Mouse (Mus musculus): ENCODE measurements around the gene Map1b. TPM values are rescaled to one million over a fixed set of nuclear protein-coding genes. Genes with fewer than 3 reads are reported as not detected.

Gene Map1b
- polyA plus RNA-seq, 1 experiment from 2014 or later: 10.1 TPM

- TF ChIP-seq CTCF (IDR thresholded peaks at IDR 0.05): no peak
- in situ Hi-C loops (cut with MboI; ENCODE audit: low pct_unique_long_range_greater_than_20kb): no loop called here
- no peaks in the 10 kb centered on the region for H3K27me3 ChIP-seq
- DNase-seq (ENCODE audit: low read depth, low spot score): no peak
- no peak for ATAC-seq
- POLR2A ChIA-PET: interaction anchor here (0.7 kb wide), 1 partner anchor 22 kb away, joined by 3 read pairs; no protein-coding TSS in a partner anchor
- CTCF ChIA-PET: interaction anchor here (1.3 kb wide), 1 partner anchor 13 kb away, joined by 4 read pairs; the partner anchor contains the start of gene Map1b
These were observed 13.4 kb downstream of the Map1b start for GRCm38 (mm10) chr13:99502911-99503310.

- ATAC-seq (no peak), DNase-seq (ENCODE audit: low read depth, low spot score) (no peak)
- CTCF ChIA-PET: no interaction called here
These were observed 14.1 kb downstream of the Map1b start for GRCm38 (mm10) chr13:99502126-99502744.

GRCm38 (mm10) chr13:99501393-99501792 is 14.9 kb downstream of the Map1b start:
- in situ Hi-C loops (cut with MboI; ENCODE audit: low pct_unique_long_range_greater_than_20kb): no loop called here
- CTCF ChIA-PET: no interaction called here
- ATAC-seq (no peak), DNase-seq (ENCODE audit: low read depth, low spot score) (no peak)
- H3K27me3 ChIP-seq: no peaks in the 10 kb centered on the region
- TF ChIP-seq CTCF (IDR thresholded peaks at IDR 0.05): no peak
- POLR2A ChIA-PET: no interaction called here

More at GRCm38 (mm10) chr13:99502126-99502744, 14.1 kb downstream of the Map1b start:
- POLR2A ChIA-PET: interaction anchor here (0.7 kb wide), 1 partner anchor 21 kb away, joined by 3 read pairs; no protein-coding TSS in a partner anchor
- in situ Hi-C loops (cut with MboI; ENCODE audit: low pct_unique_long_range_greater_than_20kb): no loop called here
- no peaks in the 10 kb centered on the region for H3K27me3 ChIP-seq
- no peak for TF ChIP-seq CTCF (IDR thresholded peaks at IDR 0.05)

- ATAC-seq: no peak
- CTCF ChIA-PET: interaction anchor here (0.7 to 1.2 kb wide), 2 partner anchors 11 to 14 kb away, joined by 3 to 4 read pairs; no protein-coding TSS in a partner anchor
- no peak for DNase-seq (ENCODE audit: low read depth, low spot score)
- no peaks in the 10 kb centered on the region for H3K27me3 ChIP-seq
- no peak for TF ChIP-seq CTCF (IDR thresholded peaks at IDR 0.05)
- in situ Hi-C loops (cut with MboI; ENCODE audit: low pct_unique_long_range_greater_than_20kb): no loop called here
- POLR2A ChIA-PET: no interaction called here
These were observed 15.7 kb downstream of the Map1b start for GRCm38 (mm10) chr13:99500609-99501008.

- H3K27me3 ChIP-seq: no peaks in the 10 kb centered on the region
- no peak for ATAC-seq
- CTCF ChIA-PET: interaction anchor here (0.7 to 1.2 kb wide), 3 partner anchors 10 to 23 kb away, joined by 3 to 4 read pairs (median 3); no protein-coding TSS in a partner anchor
- POLR2A ChIA-PET: no interaction called here
- TF ChIP-seq CTCF (IDR thresholded peaks at IDR 0.05): no peak
- in situ Hi-C loops (cut with MboI; ENCODE audit: low pct_unique_long_range_greater_than_20kb): no loop called here
- no peak for DNase-seq (ENCODE audit: low read depth, low spot score)
These were observed 16.6 kb downstream of the Map1b start for GRCm38 (mm10) chr13:99499764-99500163.

- no peak for DNase-seq (ENCODE audit: low read depth, low spot score)
- in situ Hi-C loops (cut with MboI; ENCODE audit: low pct_unique_long_range_greater_than_20kb): no loop called here
- H3K27me3 ChIP-seq: no peaks in the 10 kb centered on the region
- ChIA-PET POLR2A (no interaction called here), CTCF (no interaction called here)
- TF ChIP-seq CTCF (IDR thresholded peaks at IDR 0.05): peak; percentile 55
- no peak for ATAC-seq
These were observed 20.2 kb downstream of the Map1b start for GRCm38 (mm10) chr13:99496106-99496505.

- ATAC-seq (no peak), DNase-seq (ENCODE audit: low read depth, low spot score) (no peak)
- no peak for TF ChIP-seq CTCF (IDR thresholded peaks at IDR 0.05)
- POLR2A ChIA-PET: interaction anchor here (0.6 kb wide), 1 partner anchor 352 kb away, joined by 3 read pairs; no protein-coding TSS in a partner anchor
- H3K27me3 ChIP-seq: no peaks in the 10 kb centered on the region
- in situ Hi-C loops (cut with MboI; ENCODE audit: low pct_unique_long_range_greater_than_20kb): no loop called here
- CTCF ChIA-PET: interaction anchor here (1.1 kb wide), 1 partner anchor 119 kb away, joined by 3 read pairs; no protein-coding TSS in a partner anchor
These were observed 21.9 kb downstream of the Map1b start for GRCm38 (mm10) chr13:99494416-99494815.

- in situ Hi-C loops (cut with MboI; ENCODE audit: low pct_unique_long_range_greater_than_20kb): no loop called here
- ATAC-seq (no peak), DNase-seq (ENCODE audit: low read depth, low spot score) (no peak)
- TF ChIP-seq CTCF (IDR thresholded peaks at IDR 0.05): no peak
- ChIA-PET POLR2A (interaction anchor here (0.6 kb wide), 1 partner anchor 353 kb away, joined by 3 read pairs; no protein-coding TSS in a partner anchor), CTCF (interaction anchor here (1.1 kb wide), 1 partner anchor 118 kb away, joined by 3 read pairs; no protein-coding TSS in a partner anchor)
- H3K27me3 ChIP-seq: no peaks in the 10 kb centered on the region
These were observed 22.9 kb downstream of the Map1b start for GRCm38 (mm10) chr13:99493304-99493904.

GRCm38 (mm10) chr13:99492619-99493303 is 23.6 kb downstream of the Map1b start:
- ATAC-seq (no peak), DNase-seq (ENCODE audit: low read depth, low spot score) (no peak)
- ChIA-PET POLR2A (no interaction called here), CTCF (no interaction called here)
- no peak for TF ChIP-seq CTCF (IDR thresholded peaks at IDR 0.05)
- H3K27me3 ChIP-seq: no peaks in the 10 kb centered on the region
- in situ Hi-C loops (cut with MboI; ENCODE audit: low pct_unique_long_range_greater_than_20kb): no loop called here

- no peaks in the 10 kb centered on the region for H3K27me3 ChIP-seq
- ATAC-seq (no peak), DNase-seq (ENCODE audit: low read depth, low spot score) (no peak)
- in situ Hi-C loops (cut with MboI; ENCODE audit: low pct_unique_long_range_greater_than_20kb): no loop called here
- POLR2A ChIA-PET: no interaction called here
- no peak for TF ChIP-seq CTCF (IDR thresholded peaks at IDR 0.05)
- CTCF ChIA-PET: interaction anchor here (0.9 to 1.7 kb wide), 5 partner anchors 10 to 115 kb away, joined by 3 to 6 read pairs (median 3); no protein-coding TSS in a partner anchor
These were observed 26.3 kb downstream of the Map1b start for GRCm38 (mm10) chr13:99489998-99490397.
